Mouse (Mus musculus): ENCODE measurements at regions not wholly inside any gene's neighbourhood (a gene's known extent, or its start where the extent isn't known, plus 50 kb on each side); places are given as distances from the start of the nearest gene placed in this dataset.

- Histone ChIP-seq H3K4me3 (ENCODE audit: low read depth, low read length) (no peak overlapping the region), H3K27me3 (ENCODE audit: control insufficient read depth, insufficient read depth, low read length, poor library complexity, severe bottlenecking) (no peaks in the 10 kb centered on the region)
- TF ChIP-seq EP300 (IDR thresholded peaks at IDR 0.05; ENCODE audit: insufficient read depth, low read depth, low read length): no peak
- TF ChIP-seq POLR2A (IDR thresholded peaks at IDR 0.05; ENCODE audit: insufficient read depth, low read length): no peak
Measured at GRCm38 (mm10) chr4:127635262-127635661, 277.3 kb upstream of the Gjb5 start.

GRCm38 (mm10) chr4:127619870-127620269 is 261.9 kb upstream of the Gjb5 start:
- no peak overlapping the region for H3K4me3 ChIP-seq (ENCODE audit: low read depth, low read length)
- H3K9me3 ChIP-seq (replicated peaks; ENCODE audit: control insufficient read depth, insufficient read depth, low read length, poor library complexity, severe bottlenecking): no peaks in the 10 kb centered on the region
- H3K36me3 ChIP-seq (ENCODE audit: control insufficient read depth, insufficient read depth, low read length, poor library complexity, severe bottlenecking): no peaks in the 10 kb centered on the region
- no peak overlapping the region for H3K27ac ChIP-seq (ENCODE audit: insufficient read depth, low read length)
- no peak overlapping the region for H3K9ac ChIP-seq (ENCODE audit: low read depth, poor library complexity, severe bottlenecking)
- H3K27me3 ChIP-seq (ENCODE audit: control insufficient read depth, insufficient read depth, low read length, poor library complexity, severe bottlenecking): no peaks in the 10 kb centered on the region
- TF ChIP-seq POLR2A (IDR thresholded peaks at IDR 0.05; ENCODE audit: insufficient read depth, low read length) (no peak), CTCF (IDR thresholded peaks at IDR 0.05; ENCODE audit: low read depth, low read length) (no peak), EP300 (IDR thresholded peaks at IDR 0.05; ENCODE audit: insufficient read depth, low read depth, low read length) (peak; percentile 34; the same call in 1 of the 2 replicates)
- no peaks in the 10 kb centered on the region for H3K4me1 ChIP-seq (ENCODE audit: control insufficient read depth, insufficient read depth, low read length)

More at GRCm38 (mm10) chr4:127635262-127635661, 277.3 kb upstream of the Gjb5 start:
- Histone ChIP-seq H3K9me3 (replicated peaks; ENCODE audit: control insufficient read depth, insufficient read depth, low read length, poor library complexity, severe bottlenecking) (no peaks in the 10 kb centered on the region), H3K36me3 (ENCODE audit: control insufficient read depth, insufficient read depth, low read length, poor library complexity, severe bottlenecking) (no peaks in the 10 kb centered on the region), H3K4me1 (ENCODE audit: control insufficient read depth, insufficient read depth, low read length) (no peaks in the 10 kb centered on the region), H3K27ac (ENCODE audit: insufficient read depth, low read length) (no peak overlapping the region), H3K9ac (ENCODE audit: low read depth, poor library complexity, severe bottlenecking) (no peak overlapping the region)

GRCm38 (mm10) chr4:127612761-127613160 is 254.8 kb upstream of the Gjb5 start:
- H3K36me3 ChIP-seq (ENCODE audit: control insufficient read depth, insufficient read depth, low read length, poor library complexity, severe bottlenecking): no peaks in the 10 kb centered on the region
- no peaks in the 10 kb centered on the region for H3K4me1 ChIP-seq (ENCODE audit: control insufficient read depth, insufficient read depth, low read length)
- H3K9ac ChIP-seq (ENCODE audit: low read depth, poor library complexity, severe bottlenecking): no peak overlapping the region

GRCm38 (mm10) chr4:127600919-127601318 is 242.9 kb upstream of the Gjb5 start:
- no peak overlapping the region for H3K9ac ChIP-seq (ENCODE audit: low read depth, poor library complexity, severe bottlenecking)
- H3K4me1 ChIP-seq (ENCODE audit: control insufficient read depth, insufficient read depth, low read length): no peaks in the 10 kb centered on the region
- TF ChIP-seq CTCF (IDR thresholded peaks at IDR 0.05; ENCODE audit: low read depth, low read length): no peak
- H3K4me3 ChIP-seq (ENCODE audit: low read depth, low read length): no peak overlapping the region
- H3K9me3 ChIP-seq (replicated peaks; ENCODE audit: control insufficient read depth, insufficient read depth, low read length, poor library complexity, severe bottlenecking): no peaks in the 10 kb centered on the region; the same call in 1 of the 2 replicates
- no peaks in the 10 kb centered on the region for H3K36me3 ChIP-seq (ENCODE audit: control insufficient read depth, insufficient read depth, low read length, poor library complexity, severe bottlenecking)
- no peak overlapping the region for H3K27ac ChIP-seq (ENCODE audit: insufficient read depth, low read length)
- H3K27me3 ChIP-seq (ENCODE audit: control insufficient read depth, insufficient read depth, low read length, poor library complexity, severe bottlenecking): no peaks in the 10 kb centered on the region

More at GRCm38 (mm10) chr4:127612761-127613160, 254.8 kb upstream of the Gjb5 start:
- TF ChIP-seq CTCF (IDR thresholded peaks at IDR 0.05; ENCODE audit: low read depth, low read length): no peak
- TF ChIP-seq POLR2A (IDR thresholded peaks at IDR 0.05; ENCODE audit: insufficient read depth, low read length): no peak
- no peak for TF ChIP-seq EP300 (IDR thresholded peaks at IDR 0.05; ENCODE audit: insufficient read depth, low read depth, low read length)
- H3K9me3 ChIP-seq (replicated peaks; ENCODE audit: control insufficient read depth, insufficient read depth, low read length, poor library complexity, severe bottlenecking): no peaks in the 10 kb centered on the region
- no peak overlapping the region for H3K27ac ChIP-seq (ENCODE audit: insufficient read depth, low read length)
- no peak overlapping the region for H3K4me3 ChIP-seq (ENCODE audit: low read depth, low read length)
- H3K27me3 ChIP-seq (ENCODE audit: control insufficient read depth, insufficient read depth, low read length, poor library complexity, severe bottlenecking): no peaks in the 10 kb centered on the region

GRCm38 (mm10) chr4:127598610-127599009 is 240.6 kb upstream of the Gjb5 start:
- Histone ChIP-seq H3K27me3 (ENCODE audit: control insufficient read depth, insufficient read depth, low read length, poor library complexity, severe bottlenecking) (no peaks in the 10 kb centered on the region), H3K27ac (ENCODE audit: insufficient read depth, low read length) (no peak overlapping the region), H3K4me3 (ENCODE audit: low read depth, low read length) (no peak overlapping the region), H3K9me3 (replicated peaks; ENCODE audit: control insufficient read depth, insufficient read depth, low read length, poor library complexity, severe bottlenecking) (no peaks in the 10 kb centered on the region; the same call in 1 of the 2 replicates), H3K4me1 (ENCODE audit: control insufficient read depth, insufficient read depth, low read length) (no peaks in the 10 kb centered on the region), H3K36me3 (ENCODE audit: control insufficient read depth, insufficient read depth, low read length, poor library complexity, severe bottlenecking) (no peaks in the 10 kb centered on the region), H3K9ac (ENCODE audit: low read depth, poor library complexity, severe bottlenecking) (no peak overlapping the region)
- TF ChIP-seq EP300 (IDR thresholded peaks at IDR 0.05; ENCODE audit: insufficient read depth, low read depth, low read length): no peak
- no peak for TF ChIP-seq POLR2A (IDR thresholded peaks at IDR 0.05; ENCODE audit: insufficient read depth, low read length)
- no peak for TF ChIP-seq CTCF (IDR thresholded peaks at IDR 0.05; ENCODE audit: low read depth, low read length)

- Histone ChIP-seq H3K27ac (ENCODE audit: insufficient read depth, low read length) (no peak overlapping the region), H3K27me3 (ENCODE audit: control insufficient read depth, insufficient read depth, low read length, poor library complexity, severe bottlenecking) (no peaks in the 10 kb centered on the region), H3K36me3 (ENCODE audit: control insufficient read depth, insufficient read depth, low read length, poor library complexity, severe bottlenecking) (no peaks in the 10 kb centered on the region), H3K9ac (ENCODE audit: low read depth, poor library complexity, severe bottlenecking) (no peak overlapping the region), H3K4me1 (ENCODE audit: control insufficient read depth, insufficient read depth, low read length) (no peaks in the 10 kb centered on the region), H3K9me3 (replicated peaks; ENCODE audit: control insufficient read depth, insufficient read depth, low read length, poor library complexity, severe bottlenecking) (no peaks in the 10 kb centered on the region; the same call in 1 of the 2 replicates), H3K4me3 (ENCODE audit: low read depth, low read length) (no peak overlapping the region)
- TF ChIP-seq POLR2A (IDR thresholded peaks at IDR 0.05; ENCODE audit: insufficient read depth, low read length) (no peak), CTCF (IDR thresholded peaks at IDR 0.05; ENCODE audit: low read depth, low read length) (no peak), EP300 (IDR thresholded peaks at IDR 0.05; ENCODE audit: insufficient read depth, low read depth, low read length) (no peak)
Measured at GRCm38 (mm10) chr4:127594081-127594480, 236.1 kb upstream of the Gjb5 start.
